Mouse (Mus musculus) limb, embryonic 11.5 days (tissue): ENCODE measurements around the gene Trim11. TPM values are rescaled to one million over a fixed set of nuclear protein-coding genes. Genes with fewer than 3 reads are reported as not detected.
"Not testable (repeated sequence)": the region's sequence is repeated elsewhere in the genome, so short reads cannot be mapped to it uniquely, and the experiment has no call there.

ENCODE experiments used
- ATAC-seq: fragments of 200-750 bp; cut with Nextera tagmentation; 2 replicates; pipeline ENCODE4 v1.8.0; 2017; ENCODE audit warnings: low read depth; ENCODE audit not compliant: insufficient number of reproducible peaks, low FRiP score, low TSS enrichment
- DNase-seq: peaks from one replicate; pipeline ENCODE4 v3.0.0-alpha.2; 2015; ENCODE audit warnings: low spot score
- H3K27ac ChIP-seq: fragments of 300-500 bp; sonication (generic); replicated peaks from 2 replicates; pipeline ENCODE4 v1.5.1; 2014; ENCODE audit warnings: low read depth, mild to moderate bottlenecking, low read length
- H3K27me3 ChIP-seq: fragments of 300-500 bp; sonication (generic); 2 replicates; pipeline ENCODE4 v1.6.1; 2014; ENCODE audit warnings: mild to moderate bottlenecking, low read length, mixed read lengths; ENCODE audit not compliant: control insufficient read depth, insufficient read depth
- H3K36me3 ChIP-seq: fragments of 300-500 bp; sonication (generic); 2 replicates; pipeline ENCODE4 v1.6.1; 2014; ENCODE audit warnings: mild to moderate bottlenecking, low read length, moderate library complexity, mixed read lengths; ENCODE audit not compliant: control insufficient read depth, insufficient read depth
- H3K4me1 ChIP-seq: fragments of 300-500 bp; sonication (generic); 2 replicates; pipeline ENCODE4 v1.6.1; 2014; ENCODE audit warnings: low read length, mixed read lengths; ENCODE audit not compliant: control insufficient read depth, insufficient read depth
- H3K4me2 ChIP-seq: fragments of 300-500 bp; sonication (generic); 2 replicates; pipeline ENCODE4 v1.6.1; 2014; ENCODE audit warnings: low read depth, mild to moderate bottlenecking, moderate library complexity; ENCODE audit not compliant: severe bottlenecking
- H3K4me3 ChIP-seq: fragments of 300-500 bp; sonication (generic); 2 replicates; pipeline ENCODE4 v1.5.1; 2014; ENCODE audit warnings: low read depth, low read length
- H3K9ac ChIP-seq: fragments of 300-500 bp; sonication (generic); 2 replicates; pipeline ENCODE4 v1.6.1; 2014; ENCODE audit warnings: mild to moderate bottlenecking, low read length
- H3K9me3 ChIP-seq: fragments of 300-500 bp; sonication (generic); 2 replicates; pipeline ENCODE4 v1.6.1; 2016; ENCODE audit warnings: low read length; ENCODE audit not compliant: control insufficient read depth
- WGBS: fragments of 180-500 bp; shearing (Covaris S2); extraction: QIAGEN DNeasy Blood & Tissue Kit; methylation state at CpG from one replicate; pipeline ENCODE4 v1.1.7; 2014; 5-methylcytosine and 5-hydroxymethylcytosine counted together
- polyA plus RNA-seq: library from polyadenylated mRNA; unstranded; fragments of >200 nt; fragmentation: Nextera tagmentation; extraction: Ambion mirVana; gene quantifications from 2 replicates; pipeline ENCODE4 v1.2.1, GENCODE M21; 2014

Trim11 gene
- polyA plus RNA-seq, 1 experiment from 2014 or later = 19.0 TPM

DNA sequence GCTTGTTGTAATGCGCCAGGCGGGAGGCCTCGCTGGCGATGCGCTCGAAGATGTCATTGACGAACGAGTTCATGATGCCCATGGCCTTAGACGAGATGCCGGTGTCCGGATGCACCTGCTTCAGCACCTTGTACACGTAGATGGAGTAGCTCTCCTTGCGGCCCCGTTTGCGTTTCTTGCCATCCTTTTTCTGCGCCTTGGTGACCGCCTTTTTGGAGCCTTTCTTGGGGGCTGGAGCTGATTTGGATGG, 23.8 kb upstream of the Trim11 start:
- WGBS = under 1% methylated on average over 17 of the region's 17 CpGs
- Histone ChIP-seq H3K4me3 (peak overlapping the region; percentile 82), H3K27me3 (peaks cover 20% of the 10 kb centered on the region), H3K27ac (peak overlapping the region; percentile 55; the same call in 1 of the 2 replicates), H3K9ac (peak overlapping the region; percentile 59), H3K4me1 (peaks cover 18% of the 10 kb centered on the region; the same call in 1 of the 2 replicates), H3K4me2 (peak overlapping the region; percentile 89)
- DNase-seq, H3K36me3 ChIP-seq, H3K9me3 ChIP-seq, ATAC-seq: not testable (repeated sequence)

DNA sequence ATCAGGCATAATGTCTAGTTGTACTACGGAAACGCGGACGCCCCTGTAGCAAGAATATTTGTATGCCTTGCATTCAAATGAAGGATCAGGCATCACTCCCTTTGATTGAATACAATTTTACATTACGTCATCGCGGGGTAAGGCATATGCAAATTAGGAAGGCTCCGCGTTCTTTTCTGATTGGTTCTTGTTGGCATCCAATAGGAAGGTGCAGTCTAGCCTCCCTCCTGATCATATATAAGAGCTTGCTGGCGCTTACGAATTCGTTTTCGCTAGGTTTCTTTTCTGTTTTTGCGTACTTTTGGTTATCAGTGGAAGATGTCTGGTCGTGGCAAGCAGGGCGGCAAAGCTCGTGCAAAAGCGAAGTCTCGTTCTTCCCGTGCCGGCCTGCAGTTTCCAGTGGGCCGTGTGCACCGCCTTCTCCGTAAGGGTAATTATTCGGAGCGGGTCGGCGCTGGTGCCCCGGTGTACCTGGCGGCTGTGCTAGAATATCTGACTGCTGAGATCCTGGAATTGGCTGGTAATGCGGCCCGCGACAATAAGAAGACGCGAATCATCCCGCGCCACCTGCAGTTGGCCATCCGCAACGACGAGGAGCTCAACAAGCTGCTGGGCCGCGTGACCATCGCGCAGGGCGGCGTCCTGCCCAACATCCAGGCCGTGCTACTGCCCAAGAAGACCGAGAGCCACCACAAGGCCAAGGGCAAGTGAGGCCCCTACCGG, 23.3 kb upstream of the Trim11 start, which contains the start of the genes Hist3h2a and Trim17:
TSS of gene Hist3h2a (plus strand) at position 266 of the 723 bp plus-strand sequence.
TSS of gene Trim17 (plus strand) at position 266 of the 723 bp plus-strand sequence.
- peak within 1 kb of the TSS; percentile 82 for H3K4me3 ChIP-seq
- peaks cover 18% of the 10 kb centered on the region; the same call in 1 of the 2 replicates for H3K4me1 ChIP-seq
- H3K27me3 ChIP-seq = peaks cover 18% of the 10 kb centered on the region; the same call in 1 of the 2 replicates
- DNase-seq (peak; percentile 85), ATAC-seq (peak; percentile 91)
- H3K4me2 ChIP-seq = peak within 1 kb of the TSS; percentile 89
- peak within 1 kb of the TSS; percentile 96 for H3K27ac ChIP-seq
- WGBS = under 1% methylated on average over 49 of the region's 49 CpGs
- H3K36me3 ChIP-seq = no peaks in the 10 kb centered on the region; the same call in 1 of the 2 replicates
- peak within 1 kb of the TSS; percentile 90 for H3K9ac ChIP-seq
- H3K9me3 ChIP-seq = no peaks in the 10 kb centered on the region

DNA sequence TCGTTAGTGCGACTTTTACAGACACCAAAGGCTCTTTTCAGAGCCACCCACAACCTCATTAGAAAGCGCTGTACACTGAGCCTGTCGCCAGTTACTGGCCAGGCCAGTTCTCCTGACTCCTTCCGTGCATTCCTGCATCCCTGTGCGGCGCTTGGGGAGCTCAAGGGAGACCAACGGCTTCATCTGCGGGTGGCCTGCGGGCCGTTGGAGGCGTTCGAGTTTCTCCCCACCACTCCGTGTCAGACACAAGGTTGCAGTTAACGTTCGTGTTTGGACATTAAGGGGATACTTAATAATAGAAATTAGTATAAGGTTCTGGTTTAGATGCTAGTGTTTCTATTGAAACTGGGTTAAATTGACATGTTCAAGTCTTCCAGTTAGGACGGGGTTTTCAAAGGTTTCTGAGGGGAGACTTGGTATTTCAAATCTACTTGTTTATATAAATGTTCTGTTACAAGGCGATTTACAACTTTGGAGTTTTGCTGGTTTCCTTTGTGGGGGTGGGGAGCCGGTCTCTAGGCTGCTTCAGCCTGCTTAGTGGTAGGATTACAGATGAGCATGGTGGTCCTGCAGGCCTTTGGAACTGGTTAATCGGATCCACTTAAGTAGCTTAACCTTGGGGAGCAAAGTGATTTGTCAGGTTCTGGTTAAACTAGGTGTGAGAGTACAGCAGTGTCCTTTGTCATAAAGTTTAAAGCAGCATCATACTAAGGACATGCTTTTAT, 22.6 kb upstream of the Trim11 start:
- Histone ChIP-seq H3K27ac (peak overlapping the region; percentile 96), H3K27me3 (peaks cover 15% of the 10 kb centered on the region; the same call in 1 of the 2 replicates), H3K9ac (peak overlapping the region; percentile 90), H3K9me3 (no peaks in the 10 kb centered on the region), H3K4me3 (peak overlapping the region; percentile 82), H3K4me1 (peaks cover 18% of the 10 kb centered on the region; the same call in 1 of the 2 replicates), H3K36me3 (no peaks in the 10 kb centered on the region; the same call in 1 of the 2 replicates), H3K4me2 (peak overlapping the region; percentile 89)
- WGBS = under 1% methylated on average over 20 of the region's 20 CpGs
- DNase-seq (peak; percentile 47), ATAC-seq (peak; percentile 18; the same call in 1 of the 2 replicates)

DNA sequence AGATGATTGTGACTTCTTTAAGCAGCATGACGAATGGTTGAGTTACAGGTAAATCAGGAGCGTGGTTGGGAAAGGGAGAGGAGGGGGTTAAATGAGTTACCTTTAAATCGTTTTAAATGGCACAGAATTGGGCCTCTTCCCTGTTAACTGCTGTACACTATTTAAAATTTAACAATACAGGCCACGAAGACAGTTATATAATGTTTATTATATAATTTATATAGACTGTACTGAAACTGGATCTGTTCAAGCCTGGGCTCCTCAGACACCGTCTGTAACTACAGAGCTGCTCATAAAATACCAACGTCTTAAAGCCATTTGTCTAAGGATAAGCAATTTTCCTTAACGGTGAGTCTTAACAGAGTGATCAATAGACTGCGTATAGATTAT, 22.0 kb upstream of the Trim11 start:
- Histone ChIP-seq H3K9ac (peak overlapping the region; percentile 90), H3K4me2 (peak overlapping the region; percentile 89), H3K9me3 (no peaks in the 10 kb centered on the region), H3K4me1 (peaks cover 18% of the 10 kb centered on the region; the same call in 1 of the 2 replicates), H3K36me3 (no peaks in the 10 kb centered on the region; the same call in 1 of the 2 replicates), H3K27ac (no peak overlapping the region; the same call in 1 of the 2 replicates), H3K4me3 (peak overlapping the region; percentile 82), H3K27me3 (peaks cover 12% of the 10 kb centered on the region; the same call in 1 of the 2 replicates)
- DNase-seq = no peak
- no peak for ATAC-seq
- WGBS = 36% methylated on average over 8 of the region's 8 CpGs

DNA sequence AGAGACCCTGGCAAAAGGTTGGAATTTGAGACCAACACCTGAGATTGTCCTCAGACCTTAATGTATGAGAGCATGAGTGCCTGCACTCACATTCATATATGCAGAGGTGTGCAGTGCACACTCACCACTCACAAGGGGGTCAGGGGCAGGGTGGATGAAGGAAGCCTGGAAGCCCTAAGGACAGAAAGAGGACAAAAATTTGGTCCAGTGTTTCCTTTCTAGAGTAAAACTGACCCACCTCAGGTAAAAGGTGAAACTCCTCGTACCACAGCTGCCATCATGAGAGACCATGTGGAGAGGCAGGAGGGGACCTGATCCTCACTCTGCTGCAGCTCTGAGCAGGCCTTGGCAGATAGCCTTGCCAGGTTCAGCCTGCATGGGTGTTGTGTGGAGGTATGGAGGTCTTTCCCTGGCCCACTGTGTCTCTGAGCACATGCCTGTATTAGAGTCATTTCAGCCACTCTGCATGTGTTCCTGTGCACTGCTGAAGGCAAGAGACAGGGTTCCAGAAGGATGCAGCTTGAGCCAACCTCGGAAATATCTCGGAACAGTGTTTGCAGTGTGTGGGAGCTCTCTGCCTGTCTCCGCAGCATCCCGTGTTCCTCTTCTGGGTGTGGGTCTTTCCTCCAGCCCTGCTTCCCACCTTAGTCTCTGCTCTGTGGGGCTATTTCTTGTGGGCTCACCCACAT, 20.5 kb upstream of the Trim11 start:
- H3K4me2 ChIP-seq = no peak overlapping the region
- no peak overlapping the region; the same call in 1 of the 2 replicates for H3K4me3 ChIP-seq
- H3K27me3 ChIP-seq = peaks cover 16% of the 10 kb centered on the region
- DNase-seq (no peak), ATAC-seq (no peak)
- H3K4me1 ChIP-seq = peaks cover 18% of the 10 kb centered on the region; the same call in 1 of the 2 replicates
- no peaks in the 10 kb centered on the region for H3K9me3 ChIP-seq
- H3K27ac ChIP-seq = no peak overlapping the region
- WGBS = 86% methylated on average over 5 of the region's 5 CpGs
- no peak overlapping the region for H3K9ac ChIP-seq
- no peaks in the 10 kb centered on the region; the same call in 1 of the 2 replicates for H3K36me3 ChIP-seq

DNA sequence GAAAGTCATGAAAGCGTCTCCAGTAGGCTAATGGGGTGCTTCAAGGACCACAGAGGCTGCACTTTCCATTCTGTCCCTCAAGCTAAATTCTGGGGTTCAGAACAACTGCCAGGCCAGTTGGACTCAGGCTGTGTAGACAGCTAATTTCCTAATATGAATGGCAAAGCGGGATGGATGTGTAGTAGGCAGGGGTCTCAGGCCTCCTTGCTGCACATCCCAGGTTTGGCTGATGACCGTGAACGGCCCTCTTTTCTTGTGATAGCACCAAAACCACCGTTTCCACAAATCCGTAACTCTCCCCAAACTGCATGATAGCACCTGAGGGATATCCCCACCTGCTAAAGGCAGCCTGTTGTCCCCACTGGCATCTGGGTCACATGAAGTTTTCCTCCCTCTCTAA, 19.4 kb upstream of the Trim11 start:
- H3K9ac ChIP-seq = no peak overlapping the region
- no peak overlapping the region for H3K4me2 ChIP-seq
- H3K4me1 ChIP-seq = peaks cover 15% of the 10 kb centered on the region; the same call in 1 of the 2 replicates
- peaks cover 22% of the 10 kb centered on the region for H3K27me3 ChIP-seq
- WGBS = 88% methylated on average over 6 of the region's 6 CpGs
- DNase-seq (no peak), ATAC-seq (no peak)
- H3K9me3 ChIP-seq = no peaks in the 10 kb centered on the region
- no peak overlapping the region for H3K4me3 ChIP-seq
- no peaks in the 10 kb centered on the region; the same call in 1 of the 2 replicates for H3K36me3 ChIP-seq
- H3K27ac ChIP-seq = no peak overlapping the region

DNA sequence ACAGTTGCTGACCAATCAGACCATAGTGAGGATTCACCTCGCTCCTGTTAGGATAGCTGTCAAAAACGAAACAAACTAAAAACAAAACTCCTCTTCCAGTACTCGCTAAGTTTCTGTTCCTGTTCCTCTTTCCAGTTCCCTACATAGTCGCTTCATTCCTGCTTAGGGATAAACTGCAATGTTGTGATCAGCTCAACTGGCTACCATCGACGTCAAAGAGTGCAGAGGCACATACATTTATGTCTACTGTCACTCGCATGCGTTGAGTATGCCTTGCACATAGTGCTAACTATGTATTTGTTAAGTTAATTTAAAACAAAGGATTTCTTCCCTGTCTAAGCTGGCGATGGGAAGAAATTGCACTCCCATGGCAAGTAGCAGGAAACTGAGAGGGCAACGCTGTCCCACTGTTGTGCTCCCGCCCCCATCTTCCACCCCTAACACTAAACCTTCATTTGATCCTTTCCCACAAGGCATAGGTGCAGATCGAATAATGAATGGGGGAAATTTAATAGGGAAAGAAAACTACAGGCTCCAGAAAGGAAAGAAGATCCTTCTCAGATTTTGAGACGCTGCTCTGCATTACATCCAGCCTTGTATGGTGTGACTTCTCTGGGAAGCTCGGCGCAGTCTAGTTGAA, 18.6 kb upstream of the Trim11 start:
- Histone ChIP-seq H3K27me3 (peaks cover 22% of the 10 kb centered on the region), H3K4me3 (no peak overlapping the region), H3K9me3 (no peaks in the 10 kb centered on the region), H3K36me3 (no peaks in the 10 kb centered on the region; the same call in 1 of the 2 replicates), H3K9ac (no peak overlapping the region), H3K27ac (no peak overlapping the region), H3K4me2 (peak overlapping the region; percentile 56), H3K4me1 (0 out of 2 replicates have a peak, but pooled peaks cover 12% of the 10 kb centered on the region)
- ATAC-seq (no peak), DNase-seq (no peak)
- 37% methylated on average over 15 of the region's 15 CpGs for WGBS
